Mouse (Mus musculus) kidney, embryonic 16.5 days (tissue): ENCODE data around the gene Dxo. TPM values are rescaled to one million over a fixed set of nuclear protein-coding genes. Genes with fewer than 3 reads are reported as not detected.

Experiments
- ATAC-seq: fragments of 200-750 bp; cut with Nextera tagmentation; 2 replicates; pipeline ENCODE4 v1.8.0; 2017; ENCODE audit warnings: moderate TSS enrichment; ENCODE audit not compliant: low FRiP score, low TSS enrichment
- H3K27ac ChIP-seq: fragments of 300-500 bp; sonication (generic); 2 replicates; pipeline ENCODE4 v1.5.1; 2014; ENCODE audit warnings: low read length
- H3K27me3 ChIP-seq: fragments of 300-500 bp; sonication (generic); 2 replicates; pipeline ENCODE4 v1.6.1; 2014; ENCODE audit warnings: low read length, control low read depth, mixed read lengths; ENCODE audit not compliant: insufficient read depth
- H3K36me3 ChIP-seq: fragments of 300-500 bp; sonication (generic); 2 replicates; pipeline ENCODE4 v1.6.1; 2014; ENCODE audit warnings: low read length, control low read depth, mixed read lengths; ENCODE audit not compliant: insufficient read depth
- H3K4me1 ChIP-seq: fragments of 300-500 bp; sonication (generic); 2 replicates; pipeline ENCODE4 v1.6.1; 2014; ENCODE audit warnings: low read length, control low read depth, mixed read lengths; ENCODE audit not compliant: insufficient read depth
- H3K4me2 ChIP-seq: fragments of 300-500 bp; sonication (generic); replicated peaks from 2 replicates; pipeline ENCODE4 v1.6.1; 2014; ENCODE audit warnings: low read depth, low read length
- H3K4me3 ChIP-seq: fragments of 300-500 bp; sonication (generic); 2 replicates; pipeline ENCODE4 v1.5.1; 2014; ENCODE audit warnings: mild to moderate bottlenecking, low read length
- H3K9ac ChIP-seq: fragments of 300-500 bp; sonication (generic); replicated peaks from 2 replicates; pipeline ENCODE4 v1.6.1; 2014; ENCODE audit warnings: low read length
- H3K9me3 ChIP-seq: fragments of 300-500 bp; sonication (generic); 2 replicates; pipeline ENCODE4 v1.6.1; 2016; ENCODE audit warnings: low read length, control low read depth
- WGBS: fragments of 180-500 bp; shearing (Covaris S2); extraction: QIAGEN DNeasy Blood & Tissue Kit; methylation state at CpG from one replicate; pipeline ENCODE4 v1.1.7; 2014; 5-methylcytosine and 5-hydroxymethylcytosine counted together
- polyA plus RNA-seq: library from polyadenylated mRNA; unstranded; fragments of >200 nt; fragmentation: Nextera tagmentation; extraction: Ambion mirVana; gene quantifications from 2 replicates; pipeline ENCODE4 v1.2.1, GENCODE M21; 2015

Dxo gene
- polyA plus RNA-seq, 1 experiment from 2014 or later = 71.0 TPM

- Histone ChIP-seq H3K36me3 (no peaks in the 10 kb centered on the region), H3K27me3 (no peaks in the 10 kb centered on the region), H3K4me2 (no peak overlapping the region), H3K9ac (no peak overlapping the region), H3K27ac (no peak overlapping the region), H3K9me3 (no peaks in the 10 kb centered on the region), H3K4me1 (peaks cover 2% of the 10 kb centered on the region; the same call in 1 of the 2 replicates), H3K4me3 (no peak overlapping the region)
- no peak for ATAC-seq
- WGBS = 44% methylated on average over 7 of the region's 7 CpGs
Measured at GRCm38 (mm10) chr17:34865981-34866380, 29.2 kb downstream of the Dxo start.

DNA sequence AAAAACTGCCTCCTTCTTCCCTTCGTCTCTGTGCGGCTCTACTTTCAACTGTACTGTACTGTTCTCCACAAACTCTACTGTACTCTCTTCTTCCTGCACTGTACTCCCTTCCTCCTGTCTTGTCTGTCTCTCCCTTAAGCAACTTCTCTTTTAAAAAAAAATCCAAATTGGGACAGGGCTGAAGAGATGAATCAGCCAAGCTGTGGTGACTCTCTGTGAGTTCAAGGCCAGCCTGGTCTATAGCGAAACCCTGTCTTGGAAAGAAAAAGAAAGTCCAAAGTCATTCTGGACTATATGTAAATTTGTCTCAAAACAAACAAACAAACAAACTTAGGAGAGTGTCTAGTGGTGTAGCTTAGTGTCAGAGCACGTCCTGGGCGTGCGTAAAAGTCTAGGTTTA is 37.5 kb downstream of the Dxo start:
- Histone ChIP-seq H3K36me3 (no peaks in the 10 kb centered on the region), H3K9me3 (no peaks in the 10 kb centered on the region), H3K4me2 (no peak overlapping the region), H3K27me3 (no peaks in the 10 kb centered on the region), H3K27ac (no peak overlapping the region), H3K4me1 (no peaks in the 10 kb centered on the region), H3K4me3 (no peak overlapping the region), H3K9ac (no peak overlapping the region)
- ATAC-seq = no peak
- 84% methylated on average over 6 of the region's 6 CpGs for WGBS

GRCm38 (mm10) chr17:34879336-34879879 is 42.6 kb downstream of the Dxo start, which contains the start of gene Zbtb12:
Gene Zbtb12, plus strand, starts transcription at chr17:34879483.
- Histone ChIP-seq H3K36me3 (no peaks in the 10 kb centered on the region), H3K27me3 (no peaks in the 10 kb centered on the region), H3K4me2 (no peak within 1 kb of the TSS), H3K27ac (no peak within 1 kb of the TSS), H3K4me1 (peaks cover 6% of the 10 kb centered on the region), H3K9me3 (no peaks in the 10 kb centered on the region), H3K9ac (no peak within 1 kb of the TSS), H3K4me3 (no peak within 1 kb of the TSS)
- no peak for ATAC-seq
- WGBS = 59% methylated on average over 11 of the region's 11 CpGs

- H3K9ac ChIP-seq = no peak overlapping the region
- no peaks in the 10 kb centered on the region for H3K9me3 ChIP-seq
Measured at GRCm38 (mm10) chr17:34881166-34881565, 44.3 kb downstream of the Dxo start.

DNA sequence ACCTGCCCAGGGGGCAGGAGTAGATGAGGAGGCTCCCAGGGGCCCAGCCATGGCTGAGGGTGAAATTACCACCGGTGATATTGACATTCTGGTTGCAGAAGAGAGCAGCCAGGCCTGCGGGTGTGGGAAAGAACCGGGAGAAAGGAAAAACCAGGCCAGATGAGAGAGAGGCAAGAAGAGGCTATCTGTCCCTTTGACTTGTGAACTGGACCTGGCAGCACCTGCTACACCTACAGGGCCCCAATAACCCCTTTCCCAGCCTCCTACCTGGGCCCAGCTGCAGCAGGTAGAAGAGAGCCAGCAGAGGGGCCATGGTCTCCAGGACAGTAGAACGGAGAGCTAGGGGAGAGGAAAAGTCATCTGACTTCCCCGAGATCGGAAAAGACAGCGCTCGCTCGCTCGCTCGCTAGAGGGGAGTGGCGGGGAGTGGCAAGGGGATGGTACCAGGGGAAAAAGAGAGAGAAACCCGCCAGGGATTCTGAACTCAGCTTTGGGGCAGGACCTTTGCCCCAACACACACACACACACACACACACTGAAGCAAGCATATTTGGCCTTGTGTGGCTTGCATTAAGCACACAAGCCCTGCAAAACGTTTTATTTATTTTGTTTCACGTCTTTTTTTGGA is 45.0 kb downstream of the Dxo start, which contains the start of gene Gm20547:
Gene Gm20547, minus strand, starts transcription at position 360 of the 628 bp plus-strand sequence.
- peaks cover 6% of the 10 kb centered on the region for H3K4me1 ChIP-seq
- H3K27ac ChIP-seq = no peak within 1 kb of the TSS
- 0 out of 2 replicates have a peak within 1 kb of the TSS, but pooled peaks have one; percentile 1 for H3K9ac ChIP-seq
- no peaks in the 10 kb centered on the region for H3K27me3 ChIP-seq
- no peaks in the 10 kb centered on the region for H3K9me3 ChIP-seq
- peak within 1 kb of the TSS; percentile 22 for H3K4me2 ChIP-seq
- H3K36me3 ChIP-seq = no peaks in the 10 kb centered on the region
- no peak within 1 kb of the TSS for H3K4me3 ChIP-seq
- WGBS = 8% methylated on average over 15 of the region's 15 CpGs
- no peak for ATAC-seq

More at GRCm38 (mm10) chr17:34881166-34881565, 44.3 kb downstream of the Dxo start:
- Histone ChIP-seq H3K36me3 (no peaks in the 10 kb centered on the region), H3K4me1 (peaks cover 6% of the 10 kb centered on the region), H3K4me3 (no peak overlapping the region), H3K4me2 (no peak overlapping the region), H3K27ac (no peak overlapping the region), H3K27me3 (no peaks in the 10 kb centered on the region)
- no peak for ATAC-seq

- Histone ChIP-seq H3K4me1 (peaks cover 6% of the 10 kb centered on the region), H3K4me2 (no peak overlapping the region), H3K9ac (no peak overlapping the region), H3K27ac (no peak overlapping the region), H3K4me3 (no peak overlapping the region), H3K9me3 (no peaks in the 10 kb centered on the region), H3K36me3 (no peaks in the 10 kb centered on the region), H3K27me3 (no peaks in the 10 kb centered on the region)
- WGBS = 62% methylated on average over 3 of the region's 3 CpGs
- ATAC-seq = no peak
Measured at GRCm38 (mm10) chr17:34883332-34883731, 46.5 kb downstream of the Dxo start.

DNA sequence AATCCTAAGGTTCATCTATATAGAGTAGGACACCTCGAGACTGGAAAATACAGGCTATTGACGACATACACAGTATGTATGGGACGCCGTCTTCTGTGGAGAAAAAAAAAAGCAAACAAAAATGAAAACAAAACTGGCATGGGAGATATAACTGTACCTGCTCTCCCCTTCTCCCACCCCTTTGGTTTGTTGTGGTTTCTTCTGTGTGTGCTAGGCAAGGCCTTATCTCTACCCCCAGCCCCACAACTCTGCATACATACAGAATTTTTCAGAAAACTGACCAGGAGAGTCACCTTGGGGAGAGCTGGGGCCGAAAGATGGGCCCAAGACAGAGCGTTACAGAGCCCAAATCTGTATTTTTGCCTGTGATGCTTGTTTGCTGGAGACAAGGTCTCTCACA is 47.9 kb downstream of the Dxo start:
- Histone ChIP-seq H3K9me3 (no peaks in the 10 kb centered on the region), H3K4me3 (no peak overlapping the region), H3K4me1 (peaks cover 6% of the 10 kb centered on the region), H3K27me3 (no peaks in the 10 kb centered on the region), H3K27ac (no peak overlapping the region), H3K9ac (no peak overlapping the region), H3K36me3 (no peaks in the 10 kb centered on the region), H3K4me2 (no peak overlapping the region)
- 90% methylated on average over 6 of the region's 6 CpGs for WGBS
- no peak for ATAC-seq

- ATAC-seq = no peak
- Histone ChIP-seq H3K4me3 (no peak overlapping the region), H3K9ac (no peak overlapping the region), H3K4me1 (peaks cover 6% of the 10 kb centered on the region), H3K4me2 (no peak overlapping the region), H3K27ac (no peak overlapping the region), H3K27me3 (no peaks in the 10 kb centered on the region), H3K9me3 (no peaks in the 10 kb centered on the region), H3K36me3 (no peaks in the 10 kb centered on the region)
- 74% methylated on average over 3 of the region's 3 CpGs for WGBS
Measured at GRCm38 (mm10) chr17:34885615-34886014, 48.8 kb downstream of the Dxo start.

DNA sequence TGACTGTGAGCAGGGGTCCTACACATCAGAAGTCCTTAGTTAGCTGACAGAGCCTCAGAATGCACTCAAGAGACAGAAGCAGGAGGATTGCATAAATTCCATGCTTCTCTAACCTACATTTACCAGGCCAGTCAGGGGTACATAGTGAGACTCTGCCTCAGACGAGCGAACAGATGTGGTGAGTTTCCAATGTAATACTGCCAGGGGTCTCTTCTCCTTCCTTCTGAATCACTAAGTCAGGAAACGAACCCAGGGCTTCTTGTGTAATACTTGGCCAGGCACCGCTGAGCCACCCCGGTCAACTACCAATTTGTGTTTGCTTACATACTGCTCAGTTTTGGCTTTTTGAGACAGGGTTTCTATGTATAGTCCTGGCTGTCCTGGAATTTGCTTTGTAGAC is 51.1 kb downstream of the Dxo start:
- 83% methylated on average over 5 of the region's 5 CpGs for WGBS
- H3K36me3 ChIP-seq = no peaks in the 10 kb centered on the region
- H3K4me2 ChIP-seq = no peak overlapping the region
- H3K4me3 ChIP-seq = no peak overlapping the region
- no peaks in the 10 kb centered on the region for H3K27me3 ChIP-seq
- H3K27ac ChIP-seq = no peak overlapping the region
- no peak overlapping the region for H3K9ac ChIP-seq
- H3K9me3 ChIP-seq = no peaks in the 10 kb centered on the region
- no peaks in the 10 kb centered on the region for H3K4me1 ChIP-seq
- ATAC-seq = no peak
